Mouse (Mus musculus): Measurements from ENCODE around the gene Cntfr.

DNA sequence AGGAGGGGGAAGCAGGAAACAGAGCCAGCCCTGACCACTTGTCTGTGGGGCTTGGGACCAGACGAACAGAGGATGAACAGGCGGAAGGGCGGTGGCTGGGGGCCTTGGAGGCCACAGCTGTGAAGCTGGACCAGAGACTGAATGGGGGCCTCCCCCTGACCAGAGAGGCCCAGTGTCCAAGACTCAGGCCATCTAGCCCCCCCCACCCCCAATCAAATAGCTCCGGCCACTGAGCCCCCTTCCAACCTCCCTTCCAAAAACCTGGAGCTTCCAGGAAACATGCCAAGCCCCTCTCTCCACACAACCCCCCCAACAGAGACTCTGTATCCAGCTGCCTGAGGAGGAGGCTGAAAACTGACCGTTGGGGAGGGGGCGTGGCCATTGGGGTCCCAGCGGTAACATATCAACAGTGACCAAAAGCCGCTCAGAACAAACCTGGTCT lies 24.3 kb downstream of the Cntfr start:
- TF ChIP-seq CTCF (IDR thresholded peaks at IDR 0.05; ENCODE audit: extremely low read depth, insufficient read depth, insufficient read length, insufficient replicate concordance) (no peak), POLR2A (IDR thresholded peaks at IDR 0.05; ENCODE audit: low read depth, low read length) (no peak)
